Mouse (Mus musculus) urinary bladder, postnatal 36 days (tissue): Measurements from ENCODE around the gene Gba.
"Not testable (repeated sequence)": the region's sequence is repeated elsewhere in the genome, so short reads cannot be mapped to it uniquely, and the experiment has no call there.

ENCODE experiments used
- DNase-seq, 2 experiments: peaks; one replicate each; pipeline ENCODE4 v3.0.0; 2022; ENCODE audit warnings: low spot score in 2 of 2, mixed read lengths in 1 of 2

Gene Gba

DNA sequence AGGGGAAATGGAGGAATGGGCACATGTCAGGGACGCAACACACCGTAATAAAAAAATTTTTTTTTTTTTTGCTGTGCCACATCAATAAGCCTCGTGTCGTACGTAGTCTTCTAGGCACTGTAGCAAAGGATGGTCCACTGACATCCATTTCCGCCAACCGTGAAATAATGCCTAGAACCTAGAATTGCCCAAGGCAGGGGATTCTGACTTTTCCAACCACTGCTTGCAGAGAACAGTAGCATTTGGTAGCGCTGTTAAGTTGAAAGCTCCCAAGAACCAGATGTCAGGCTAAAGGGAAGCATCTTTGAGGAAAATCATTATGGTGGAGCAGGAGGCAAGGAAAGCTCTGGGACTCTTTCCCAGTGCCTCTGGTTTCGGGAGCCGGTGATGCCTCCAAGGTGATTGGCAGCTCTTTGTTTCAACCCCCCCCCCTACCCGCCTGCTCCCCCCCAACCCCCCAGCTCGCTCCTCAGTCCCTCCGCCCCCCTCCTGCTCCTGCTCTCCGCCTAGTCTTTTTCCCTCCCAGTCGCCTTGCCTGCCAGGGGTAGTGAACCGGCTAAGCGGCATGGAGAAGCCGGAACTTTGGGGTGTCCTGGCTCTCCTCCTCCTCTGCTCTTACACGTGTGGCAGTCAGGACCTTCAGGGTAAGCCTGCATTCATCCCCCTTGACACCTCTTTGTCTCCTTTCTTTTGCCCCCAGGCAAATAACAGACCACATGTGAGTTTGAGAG, 12.1 kb downstream of the Gba start, which contains the start of gene Thbs3:
Gene Thbs3 (plus strand): TSS at position 500 of the 731 bp plus-strand sequence.
- DNase-seq = no peak

- peak; percentile 77 to 81 for DNase-seq
These were observed 13.1 kb downstream of the Gba start for GRCm38 (mm10) chr3:89215853-89216252.

DNA sequence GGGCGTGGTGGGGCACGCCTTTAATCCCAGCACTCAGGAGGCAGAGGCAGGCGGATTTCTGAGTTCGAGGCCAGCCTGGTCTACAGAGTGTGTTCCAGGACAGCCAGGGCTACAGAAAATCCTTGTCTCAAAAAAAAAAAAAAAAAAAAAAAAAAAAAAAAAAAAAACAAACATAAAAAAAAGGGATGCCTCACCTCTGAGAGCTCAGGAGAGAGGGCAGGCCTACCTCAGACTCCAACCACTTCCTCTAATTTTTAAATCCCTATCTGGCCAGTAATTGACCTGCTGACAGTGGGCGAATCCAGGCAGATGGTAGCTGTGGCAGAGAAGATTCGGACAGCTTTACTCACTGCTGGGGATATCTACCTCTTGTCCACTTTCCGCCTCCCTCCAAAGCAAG, 13.7 kb downstream of the Gba start:
- DNase-seq = not testable (repeated sequence)

DNA sequence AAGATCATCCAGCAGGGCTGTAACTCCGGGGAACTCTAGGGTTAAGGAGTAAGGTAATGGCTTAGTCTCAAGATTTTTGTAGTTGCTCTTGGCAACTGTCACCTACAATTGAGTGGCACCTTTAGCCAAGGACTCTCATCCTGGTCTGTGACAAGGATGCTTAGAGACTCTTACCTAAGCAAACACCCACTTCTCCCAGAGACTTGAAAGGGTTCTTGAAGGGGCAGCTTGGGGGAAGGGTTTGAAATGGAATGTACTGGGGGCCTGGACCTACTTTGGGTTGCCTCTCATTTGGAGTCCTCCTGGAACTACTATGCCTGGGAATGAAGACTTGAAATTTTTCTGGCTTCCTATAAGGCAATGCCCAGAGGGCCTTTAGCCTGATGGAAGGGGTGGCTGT, 15.5 kb downstream of the Gba start:
- DNase-seq = no peak

DNA sequence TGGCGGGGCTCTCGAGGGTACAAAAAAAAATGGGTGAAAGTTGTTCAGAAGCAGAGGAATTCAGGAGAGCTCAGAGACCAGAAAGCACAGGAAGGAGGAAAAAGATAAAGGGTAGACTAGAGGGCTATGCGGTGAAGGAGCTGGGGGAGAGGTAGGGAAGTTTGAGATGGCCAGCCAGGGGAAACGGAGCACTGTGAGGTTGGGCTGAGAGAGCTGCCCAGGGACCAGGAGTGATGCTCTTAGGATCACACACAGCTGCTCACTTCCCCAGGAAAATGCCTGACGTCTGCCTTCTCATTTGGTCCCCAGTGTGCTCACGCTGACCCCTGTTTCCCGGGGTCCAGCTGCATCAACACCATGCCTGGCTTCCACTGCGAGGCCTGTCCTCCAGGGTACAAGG, 16.8 kb downstream of the Gba start:
- DNase-seq = no peak

DNA sequence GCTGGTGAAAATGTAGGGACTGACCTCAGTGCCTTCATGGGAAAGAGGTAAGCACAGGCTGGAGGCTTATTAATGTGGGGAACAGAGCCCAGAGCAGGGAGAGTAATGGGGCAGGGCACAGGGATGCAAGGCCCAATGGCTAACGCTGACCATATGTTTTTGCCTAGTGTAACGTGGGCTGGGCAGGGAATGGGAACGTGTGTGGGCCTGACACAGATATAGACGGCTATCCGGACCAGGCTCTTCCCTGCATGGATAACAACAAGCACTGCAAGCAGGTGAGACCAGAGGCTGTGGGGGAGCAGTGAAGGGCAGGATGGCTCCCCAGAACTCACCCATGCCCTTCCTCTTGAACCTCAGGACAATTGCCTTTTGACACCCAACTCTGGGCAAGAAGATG, 18.4 kb downstream of the Gba start:
- DNase-seq = no peak

GRCm38 (mm10) chr3:89224796-89225195, 22.1 kb downstream of the Gba start:
- no peak for DNase-seq

GRCm38 (mm10) chr3:89225321-89225815, 22.6 kb downstream of the Gba start:
- no peak for DNase-seq

DNA sequence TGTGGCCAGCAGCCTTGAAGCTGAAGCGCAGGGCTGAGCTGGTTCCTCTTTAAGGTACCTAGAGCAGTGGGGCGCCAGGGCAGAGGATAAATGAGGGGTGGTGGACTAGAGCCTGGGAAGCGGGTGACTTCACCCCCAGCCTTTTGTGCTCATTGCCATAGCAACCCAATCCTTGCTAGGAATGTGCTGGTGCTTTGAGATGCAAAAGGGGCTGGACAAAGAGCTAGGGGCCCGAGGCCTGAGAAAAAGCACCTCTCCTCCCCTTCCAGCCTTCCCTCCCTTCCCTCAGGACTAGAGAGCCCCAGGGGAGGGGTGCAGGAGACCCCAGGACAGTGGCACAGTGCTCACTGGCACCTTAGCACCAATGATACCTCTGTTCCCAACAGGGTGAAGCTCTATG, 23.2 kb downstream of the Gba start:
- DNase-seq = no peak

- DNase-seq = no peak
These were observed 23.6 kb downstream of the Gba start for GRCm38 (mm10) chr3:89226361-89226760.

DNA sequence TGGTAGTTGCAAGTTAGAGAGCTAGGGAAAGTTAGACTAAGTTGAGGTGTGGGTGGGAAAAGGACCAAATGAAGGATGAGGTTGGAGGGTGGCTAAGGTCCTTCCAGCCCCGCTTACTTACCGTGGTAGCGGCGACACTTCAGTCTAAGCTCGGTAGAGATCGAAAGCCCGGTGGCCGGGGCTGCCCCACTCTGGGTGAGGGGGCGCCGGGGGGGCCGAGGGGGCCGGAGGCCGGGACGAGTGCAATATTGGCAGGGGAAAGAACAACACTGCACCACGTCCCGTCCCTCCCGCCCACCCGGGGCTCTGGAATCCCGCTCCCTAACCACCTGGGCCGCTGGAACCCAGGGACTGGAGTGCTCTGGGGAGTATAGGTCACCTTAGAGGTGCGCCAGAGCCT, 24.2 kb downstream of the Gba start, which contains the start of gene Mtx1:
Gene Mtx1 (minus strand): TSS at position 189 of the 400 bp plus-strand sequence.
- no peak for DNase-seq

DNA sequence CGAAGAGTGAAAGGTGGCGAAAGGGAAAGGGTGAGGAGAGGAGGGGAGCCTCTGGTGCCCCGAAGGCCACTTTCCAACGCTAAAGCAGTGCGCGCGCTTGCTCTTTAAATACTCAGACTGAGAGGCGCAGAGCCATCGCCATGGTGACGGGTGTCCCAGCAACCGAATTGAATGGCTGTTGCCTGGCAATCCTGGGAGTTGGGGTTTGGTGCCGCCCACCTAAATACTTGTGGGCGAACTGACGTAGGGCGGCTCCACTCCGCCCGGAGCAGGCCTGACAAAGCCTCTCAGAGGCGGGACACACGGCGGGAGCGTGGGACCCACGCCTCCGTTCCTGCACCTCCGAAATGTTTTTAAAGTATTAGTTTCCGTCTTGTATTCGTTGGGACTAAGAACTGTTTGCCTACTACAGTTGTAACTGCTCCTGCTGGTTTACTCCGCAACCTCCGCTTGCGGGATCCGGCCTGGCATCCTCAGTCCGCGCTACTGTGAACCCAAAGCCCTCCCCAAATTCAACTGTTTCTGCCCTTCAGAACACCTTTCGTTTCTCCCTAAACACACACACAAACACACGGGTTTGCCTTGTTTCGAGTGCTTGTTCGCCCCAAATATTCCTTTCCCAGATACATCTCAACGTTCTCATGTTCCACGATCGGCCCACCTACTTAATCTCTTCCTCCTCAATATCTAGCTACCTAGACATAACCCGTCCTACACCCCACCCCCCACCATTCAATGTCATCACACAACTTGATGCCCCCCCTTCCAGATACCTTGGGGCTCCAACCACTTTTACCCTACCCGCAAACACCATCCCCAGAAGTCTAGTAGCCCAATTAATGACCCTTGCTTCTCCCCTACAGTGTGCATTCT, 24.8 kb downstream of the Gba start:
- DNase-seq = peak; percentile 71 to 80

- peak; percentile 83 to 88 for DNase-seq
These were observed 25.4 kb downstream of the Gba start for GRCm38 (mm10) chr3:89228180-89228549.

GRCm38 (mm10) chr3:89228836-89229235, 26.1 kb downstream of the Gba start, which contains the start of gene Muc1:
TSS of gene Muc1 (plus strand) at chr3:89229057.
- no peak for DNase-seq

DNA sequence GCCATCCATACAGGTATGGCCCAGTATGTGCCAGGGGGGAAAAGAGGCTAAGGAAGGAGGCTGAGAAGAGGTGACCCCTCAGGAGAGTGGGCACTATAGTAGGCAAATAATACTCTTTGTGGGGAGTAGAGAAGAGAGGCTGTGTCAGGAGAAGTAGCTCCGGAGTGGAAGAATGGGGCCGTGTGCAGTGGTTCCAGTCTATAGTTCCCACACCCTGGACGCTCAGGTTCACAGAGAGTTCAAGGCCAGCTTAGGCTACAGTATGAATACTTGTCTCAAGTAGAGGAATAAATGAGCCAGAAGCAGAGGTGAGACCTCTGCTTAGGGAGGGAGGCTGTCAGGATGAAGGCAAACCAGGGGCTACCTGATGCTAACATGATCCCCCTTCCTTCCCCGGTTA, 26.5 kb downstream of the Gba start:
- no peak for DNase-seq

DNA sequence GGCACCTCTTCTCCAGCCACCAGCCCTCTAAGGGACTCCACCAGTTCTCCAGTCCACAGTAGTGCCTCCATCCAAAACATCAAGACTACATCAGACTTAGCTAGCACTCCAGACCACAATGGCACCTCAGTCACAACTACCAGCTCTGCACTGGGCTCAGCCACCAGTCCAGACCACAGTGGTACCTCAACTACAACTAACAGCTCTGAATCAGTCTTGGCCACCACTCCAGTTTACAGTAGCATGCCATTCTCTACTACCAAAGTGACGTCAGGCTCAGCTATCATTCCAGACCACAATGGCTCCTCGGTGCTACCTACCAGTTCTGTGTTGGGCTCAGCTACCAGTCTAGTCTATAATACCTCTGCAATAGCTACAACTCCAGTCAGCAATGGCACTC, 27.8 kb downstream of the Gba start:
- DNase-seq = no peak

DNA sequence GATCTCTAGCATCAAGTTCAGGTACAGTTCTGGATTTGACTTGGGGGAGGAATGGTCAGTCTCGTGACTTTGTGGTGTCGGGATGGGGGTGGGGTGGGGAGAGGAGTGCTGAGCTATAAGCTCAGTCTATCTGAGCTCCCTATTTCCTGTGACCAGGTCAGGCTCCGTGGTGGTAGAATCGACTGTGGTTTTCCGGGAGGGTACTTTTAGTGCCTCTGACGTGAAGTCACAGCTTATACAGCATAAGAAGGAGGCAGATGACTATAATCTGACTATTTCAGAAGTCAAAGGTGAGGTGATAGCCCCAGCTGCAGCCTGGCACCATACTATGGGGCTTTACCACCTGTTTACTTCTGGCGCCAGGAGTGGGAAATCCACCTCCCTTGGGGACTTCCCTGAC, 28.6 kb downstream of the Gba start:
- no peak for DNase-seq

DNA sequence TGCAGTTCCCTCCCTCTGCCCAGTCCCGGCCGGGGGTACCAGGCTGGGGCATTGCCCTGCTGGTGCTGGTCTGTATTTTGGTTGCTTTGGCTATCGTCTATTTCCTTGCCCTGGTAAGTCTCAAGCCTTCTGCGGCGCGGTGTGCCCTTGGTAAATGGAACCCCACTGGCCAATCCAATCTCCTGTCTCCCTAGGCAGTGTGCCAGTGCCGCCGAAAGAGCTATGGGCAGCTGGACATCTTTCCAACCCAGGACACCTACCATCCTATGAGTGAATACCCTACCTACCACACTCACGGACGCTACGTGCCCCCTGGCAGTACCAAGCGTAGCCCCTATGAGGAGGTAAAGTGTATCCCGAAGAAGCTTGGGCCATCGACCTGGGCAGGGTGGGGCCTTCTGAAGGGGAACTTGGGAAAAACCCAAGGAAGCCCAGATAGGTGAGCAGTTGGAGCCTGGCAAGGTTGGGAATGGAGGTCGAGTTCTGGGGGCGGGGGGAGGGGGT, 29.1 kb downstream of the Gba start:
- no peak for DNase-seq

GRCm38 (mm10) chr3:89232614-89233013, 29.9 kb downstream of the Gba start:
- no peak for DNase-seq

GRCm38 (mm10) chr3:89233562-89234110, 30.9 kb downstream of the Gba start:
- no peak for DNase-seq

- no peak for DNase-seq
These were observed 33.8 kb downstream of the Gba start for GRCm38 (mm10) chr3:89236516-89236915.

DNA sequence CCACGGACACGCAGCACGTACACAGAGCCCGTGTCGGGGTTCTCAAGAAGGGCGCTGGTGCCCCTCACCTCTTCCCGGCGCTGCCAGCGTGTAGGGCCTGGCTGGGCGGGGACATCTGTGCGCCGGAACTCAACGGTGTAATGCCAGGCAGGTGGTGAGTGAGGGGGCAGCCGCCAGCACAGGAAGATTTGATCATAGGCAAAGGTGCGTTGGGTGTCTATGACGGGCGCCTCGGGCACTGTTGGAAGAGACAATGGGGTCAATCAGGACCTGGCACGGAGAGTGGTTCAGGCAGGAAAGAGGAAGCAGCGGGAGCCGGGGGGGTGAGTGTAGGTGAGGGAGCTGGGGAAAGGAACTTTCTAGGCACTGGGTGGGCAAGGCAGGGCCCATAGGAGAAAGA, 35.0 kb downstream of the Gba start:
- DNase-seq = no peak
